Mouse (Mus musculus) spleen, adult 2 months (tissue): ENCODE data around the gene Slc27a2. TPM values are rescaled to one million over a fixed set of nuclear protein-coding genes. Genes with fewer than 3 reads are reported as not detected.

Experiments
- DNase-seq, 2 experiments: peaks; one replicate each; pipeline versions ENCODE4 v3.0.0 to v3.0.0-alpha.2; 2012 to 2021; ENCODE audit warnings: low spot score in 2 of 2, low read depth in 1 of 2
- H3K27ac ChIP-seq: fragments of 200-500 bp; 2 replicates; pipeline ENCODE4 v1.5.1; 2012; ENCODE audit warnings: low read length, inconsistent platforms; ENCODE audit not compliant: insufficient read depth
- H3K27me3 ChIP-seq: fragments of 200-500 bp; 2 replicates; pipeline ENCODE4 v1.6.1; 2012; ENCODE audit warnings: mild to moderate bottlenecking, moderate library complexity, low read length, inconsistent platforms; ENCODE audit not compliant: control insufficient read depth, insufficient read depth
- H3K36me3 ChIP-seq: fragments of 200-500 bp; 2 replicates; pipeline ENCODE4 v1.6.1; 2012; ENCODE audit warnings: mild to moderate bottlenecking, low read length, inconsistent platforms; ENCODE audit not compliant: control insufficient read depth, insufficient read depth
- H3K4me1 ChIP-seq: fragments of 200-500 bp; 2 replicates; pipeline ENCODE4 v1.6.1; 2011; ENCODE audit warnings: inconsistent platforms; ENCODE audit not compliant: control insufficient read depth, insufficient read depth, insufficient read length
- H3K4me3 ChIP-seq: fragments of 200-500 bp; 2 replicates; pipeline ENCODE4 v1.5.1; 2011; ENCODE audit warnings: mild to moderate bottlenecking, inconsistent platforms; ENCODE audit not compliant: insufficient read depth, insufficient read length; ENCODE audit errors: extremely low read depth
- CTCF ChIP-seq: fragments of 200-500 bp; IDR thresholded peaks from 2 replicates; pipeline ENCODE4 v1.5.1; 2011; ENCODE audit warnings: mild to moderate bottlenecking, inconsistent platforms; ENCODE audit not compliant: insufficient read depth, insufficient read length, insufficient replicate concordance; ENCODE audit errors: extremely low read depth
- POLR2A ChIP-seq: fragments of 200-500 bp; IDR thresholded peaks from 2 replicates; pipeline ENCODE4 v1.6.1; 2011; ENCODE audit warnings: low read depth, low read length, inconsistent platforms
- WGBS: fragments of 180-500 bp; shearing (Covaris S2); methylation state at CpG from one replicate; pipeline ENCODE4 v1.1.7; 2018; 5-methylcytosine and 5-hydroxymethylcytosine counted together
- polyA plus RNA-seq: library from polyadenylated mRNA; depleted of rRNA; stranded (reverse); fragments of >200 nt; gene quantifications from 2 replicates; pipeline ENCODE4 v1.2.3, GENCODE M21; 2012; rRNA removed

Slc27a2 gene
- polyA plus RNA-seq, 1 experiment: 0.57 TPM

DNA sequence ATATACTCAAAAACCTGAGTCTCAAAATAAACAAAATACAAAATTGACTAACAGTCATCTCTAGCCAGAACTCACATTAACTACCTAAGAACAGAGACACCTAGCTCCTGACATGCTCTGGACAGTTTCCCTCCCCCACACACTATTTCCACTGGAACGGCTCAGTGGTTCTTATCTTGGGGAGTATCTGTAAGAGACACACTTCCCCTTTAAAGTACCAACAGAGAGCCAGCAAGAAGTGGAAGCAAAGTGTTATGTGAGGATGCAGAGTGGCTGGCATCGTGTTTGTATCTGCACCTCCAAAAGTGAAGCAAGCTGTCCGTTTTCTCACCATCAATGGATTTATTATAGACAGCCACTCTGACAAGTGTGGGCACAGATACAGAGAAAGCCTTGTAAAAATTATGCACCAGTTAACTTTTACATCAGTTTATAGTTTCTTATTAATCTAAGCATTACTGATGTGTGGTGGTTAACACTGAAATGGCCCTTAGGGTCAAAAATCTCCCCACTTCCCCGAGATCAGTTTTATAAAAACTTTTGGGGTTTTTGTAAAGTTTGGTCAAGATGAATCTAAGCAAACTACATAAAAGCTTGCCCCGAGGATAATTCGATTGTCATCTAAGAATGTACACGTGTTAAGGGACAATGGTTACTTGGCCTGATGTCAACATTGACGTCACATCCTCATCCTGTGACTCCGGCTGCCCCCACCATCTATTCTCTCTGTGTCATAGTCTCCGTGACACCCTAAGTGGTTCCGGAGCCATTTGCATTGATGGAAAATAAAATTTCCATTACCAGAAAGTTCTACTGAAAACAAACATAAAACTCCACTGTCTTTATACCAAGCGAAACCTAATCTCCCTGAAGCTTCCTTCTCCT is 84.0 kb downstream of the Slc27a2 start:
- TF ChIP-seq CTCF (no peak), POLR2A (no peak)
- no peak overlapping the region for H3K4me3 ChIP-seq
- 42% methylated on average over 12 of the region's 12 CpGs for WGBS
- H3K27ac ChIP-seq: no peak overlapping the region
- H3K27me3 ChIP-seq: no peaks in the 10 kb centered on the region
- peaks cover 12% of the 10 kb centered on the region for H3K36me3 ChIP-seq
- H3K4me1 ChIP-seq: no peaks in the 10 kb centered on the region
- DNase-seq: peak in 1 of 2 experiments; percentile 48

Other genes with a start within 250 kb of the Slc27a2 start
- 2.1 and 2.5 TPM in 2 replicates for gene Atp8b4, start 51.7 kb upstream of the Slc27a2 start, polyA plus RNA-seq
- gene Hdc, start 66.9 kb downstream of the Slc27a2 start, polyA plus RNA-seq: 3.2 and 4.6 TPM in 2 replicates
- 7.4 and 8.4 TPM in 2 replicates for gene Gabpb1, start 123.9 kb downstream of the Slc27a2 start, polyA plus RNA-seq
- gene Usp8, start 154.9 kb downstream of the Slc27a2 start, polyA plus RNA-seq: 9.2 and 10.3 TPM in 2 replicates
- 0.23 and 0.35 TPM in 2 replicates for gene Usp50, start 231.1 kb downstream of the Slc27a2 start, polyA plus RNA-seq